Mouse (Mus musculus) erythroblast, embryonic 14.5 days (primary cell): ENCODE measurements at regions not wholly inside any gene's neighbourhood (a gene's known extent, or its start where the extent isn't known, plus 50 kb on each side); places are given as distances from the start of the nearest gene placed in this dataset.

ENCODE experiments used
- H3K27me3 ChIP-seq: 2 replicates; pipeline ENCODE4 v1.6.1; 2012; ENCODE audit warnings: inconsistent platforms; ENCODE audit not compliant: control insufficient read depth
- H3K36me3 ChIP-seq: 2 replicates; pipeline ENCODE4 v1.6.1; 2012; ENCODE audit warnings: mild to moderate bottlenecking, inconsistent platforms; ENCODE audit not compliant: control insufficient read depth
- H3K4me1 ChIP-seq: 2 replicates; pipeline ENCODE4 v1.6.1; 2012; ENCODE audit warnings: inconsistent platforms; ENCODE audit not compliant: control insufficient read depth
- H3K4me3 ChIP-seq: replicated peaks from 2 replicates; pipeline ENCODE3; 2012; ENCODE audit warnings: moderate library complexity, mild to moderate bottlenecking, inconsistent platforms
- H3K9me3 ChIP-seq: 2 replicates; pipeline ENCODE4 v1.6.1; 2012; ENCODE audit warnings: low read length, inconsistent platforms, mixed read lengths; ENCODE audit not compliant: control insufficient read depth
- GATA1 ChIP-seq: IDR thresholded peaks from 2 replicates; pipeline ENCODE4 v1.6.1; 2012; ENCODE audit warnings: low read length, inconsistent platforms, mixed read lengths
- TAL1 ChIP-seq: IDR thresholded peaks from 3 replicates; pipeline ENCODE4 v1.6.1; 2012; ENCODE audit warnings: low read length, inconsistent platforms, mixed read lengths

DNA sequence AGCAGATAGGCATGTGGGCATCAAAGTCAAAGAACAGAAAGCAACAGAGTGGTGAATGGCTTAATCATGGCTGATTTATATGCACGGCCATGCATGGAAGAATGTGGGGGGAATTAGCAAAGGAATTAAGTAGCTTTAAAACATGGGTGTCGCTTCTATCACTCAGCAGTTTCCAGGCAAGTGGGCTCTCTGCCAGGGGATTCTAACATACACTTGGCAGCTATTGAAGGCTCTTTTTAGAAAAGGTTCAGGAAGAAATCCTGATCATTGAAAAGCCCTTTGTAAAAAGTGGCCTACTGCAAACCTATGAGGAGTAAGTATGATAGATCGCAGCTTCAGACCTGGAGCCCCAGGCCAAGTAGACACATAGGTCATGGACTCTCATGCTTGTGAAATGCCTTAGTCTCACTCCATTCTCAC is 469.1 kb upstream of the Klf4 start:
- Histone ChIP-seq H3K9me3 (no peaks in the 10 kb centered on the region), H3K4me3 (no peak overlapping the region), H3K36me3 (no peaks in the 10 kb centered on the region), H3K4me1 (no peaks in the 10 kb centered on the region), H3K27me3 (no peaks in the 10 kb centered on the region)
- TF ChIP-seq TAL1 (no peak), GATA1 (no peak)

DNA sequence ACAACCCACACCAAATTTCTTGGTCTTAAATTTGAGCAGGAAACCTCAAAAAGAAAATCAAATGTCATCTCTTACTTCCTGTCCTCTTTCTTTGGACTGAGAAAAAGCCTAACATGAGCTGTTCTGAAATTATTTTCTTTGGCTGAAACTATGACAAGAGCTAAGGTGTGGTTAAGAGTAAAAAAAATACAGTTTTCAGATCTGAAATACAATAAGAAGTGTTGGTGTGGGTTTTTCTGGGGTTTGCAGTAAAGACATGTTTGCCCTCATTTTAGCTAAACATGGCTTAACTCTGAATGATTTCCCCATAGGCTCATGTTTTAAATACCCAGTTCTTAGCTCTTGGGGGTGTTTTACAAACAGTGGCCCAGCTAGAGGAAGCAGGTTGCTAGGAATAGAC is 451.8 kb upstream of the Klf4 start:
- H3K4me3 ChIP-seq = no peak overlapping the region
- no peaks in the 10 kb centered on the region for H3K27me3 ChIP-seq
- no peaks in the 10 kb centered on the region for H3K36me3 ChIP-seq
- H3K4me1 ChIP-seq = no peaks in the 10 kb centered on the region
- H3K9me3 ChIP-seq = no peaks in the 10 kb centered on the region
- no peak for TF ChIP-seq TAL1
- no peak for TF ChIP-seq GATA1

GRCm38 (mm10) chr4:55978539-55978938 is 446.3 kb upstream of the Klf4 start:
- no peak overlapping the region for H3K4me3 ChIP-seq
- TF ChIP-seq GATA1 (no peak), TAL1 (no peak)
- H3K27me3 ChIP-seq = no peaks in the 10 kb centered on the region
- no peaks in the 10 kb centered on the region for H3K9me3 ChIP-seq
- H3K36me3 ChIP-seq = no peaks in the 10 kb centered on the region
- no peaks in the 10 kb centered on the region for H3K4me1 ChIP-seq

- TF ChIP-seq GATA1 (no peak), TAL1 (no peak)
- Histone ChIP-seq H3K27me3 (no peaks in the 10 kb centered on the region), H3K4me1 (no peaks in the 10 kb centered on the region), H3K36me3 (no peaks in the 10 kb centered on the region), H3K9me3 (no peaks in the 10 kb centered on the region), H3K4me3 (no peak overlapping the region)
These were observed 444.0 kb upstream of the Klf4 start for GRCm38 (mm10) chr4:55976265-55976664.

GRCm38 (mm10) chr4:55973706-55974105 is 441.4 kb upstream of the Klf4 start:
- TF ChIP-seq TAL1 (no peak), GATA1 (no peak)
- no peaks in the 10 kb centered on the region for H3K36me3 ChIP-seq
- H3K27me3 ChIP-seq = no peaks in the 10 kb centered on the region

DNA sequence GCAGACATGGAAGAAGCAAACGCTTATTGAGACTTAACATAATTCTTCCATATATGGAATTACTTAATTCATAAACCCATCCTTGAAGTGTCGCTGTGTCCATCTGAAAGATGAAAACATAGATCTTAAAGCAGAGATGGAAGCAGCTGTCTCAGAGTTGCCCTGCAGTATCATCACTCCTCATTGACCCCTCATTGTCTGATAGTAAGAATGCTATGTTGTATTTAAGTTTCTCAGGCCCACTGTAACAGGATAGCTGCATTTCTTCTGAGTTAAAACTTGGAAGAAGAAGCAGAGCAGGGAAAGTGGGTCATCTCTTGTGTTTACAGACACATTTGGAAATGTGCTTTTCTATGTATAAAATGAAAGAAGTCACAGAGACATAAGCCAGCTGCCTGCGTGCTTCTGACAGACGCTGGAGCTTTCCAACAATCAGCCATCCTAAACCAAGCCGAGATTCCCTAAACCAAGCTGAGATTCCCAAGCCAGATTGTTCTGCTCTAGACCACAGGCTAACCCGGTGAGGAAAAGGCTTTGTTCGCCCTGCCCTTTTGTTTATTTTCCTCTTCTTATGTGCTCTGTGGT is 440.1 kb upstream of the Klf4 start:
- TF ChIP-seq GATA1 = no peak
- no peak for TF ChIP-seq TAL1
- Histone ChIP-seq H3K4me1 (no peaks in the 10 kb centered on the region), H3K9me3 (peaks cover 2% of the 10 kb centered on the region; the same call in 1 of the 2 replicates), H3K27me3 (no peaks in the 10 kb centered on the region), H3K4me3 (no peak overlapping the region), H3K36me3 (no peaks in the 10 kb centered on the region)

More at GRCm38 (mm10) chr4:55973706-55974105, 441.4 kb upstream of the Klf4 start:
- H3K4me3 ChIP-seq = no peak overlapping the region
- no peaks in the 10 kb centered on the region for H3K4me1 ChIP-seq
- H3K9me3 ChIP-seq = peaks cover 2% of the 10 kb centered on the region; the same call in 1 of the 2 replicates

- no peaks in the 10 kb centered on the region for H3K9me3 ChIP-seq
- no peaks in the 10 kb centered on the region for H3K4me1 ChIP-seq
- no peaks in the 10 kb centered on the region for H3K27me3 ChIP-seq
- no peak overlapping the region for H3K4me3 ChIP-seq
- TF ChIP-seq TAL1 (no peak), GATA1 (no peak)
- no peaks in the 10 kb centered on the region for H3K36me3 ChIP-seq
These were observed 427.8 kb upstream of the Klf4 start for GRCm38 (mm10) chr4:55960063-55960462.

DNA sequence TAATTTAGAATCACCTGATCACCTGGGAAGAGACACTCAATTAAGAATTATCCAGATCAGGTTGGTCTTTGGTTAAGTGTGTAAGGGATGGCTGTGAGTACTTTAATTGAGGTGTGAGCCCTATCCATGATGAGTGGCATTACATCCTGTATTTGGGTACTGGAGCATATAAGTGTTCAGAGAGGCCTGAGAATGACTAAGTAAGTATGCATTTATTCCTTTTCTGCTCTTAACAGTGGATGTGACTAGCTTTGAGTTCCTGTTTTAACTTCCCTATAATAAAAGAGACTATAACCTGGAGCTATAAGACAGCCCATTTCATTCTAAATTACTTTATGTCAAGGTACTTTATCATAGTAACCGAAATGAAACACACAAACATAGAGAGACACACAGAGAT is 421.4 kb upstream of the Klf4 start:
- H3K4me1 ChIP-seq = no peaks in the 10 kb centered on the region
- TF ChIP-seq TAL1 (no peak), GATA1 (no peak)
- H3K9me3 ChIP-seq = no peaks in the 10 kb centered on the region
- H3K27me3 ChIP-seq = no peaks in the 10 kb centered on the region
- H3K4me3 ChIP-seq = no peak overlapping the region
- H3K36me3 ChIP-seq = no peaks in the 10 kb centered on the region

GRCm38 (mm10) chr4:55952220-55952619 is 420.0 kb upstream of the Klf4 start:
- Histone ChIP-seq H3K27me3 (no peaks in the 10 kb centered on the region), H3K9me3 (no peaks in the 10 kb centered on the region), H3K4me3 (no peak overlapping the region), H3K4me1 (no peaks in the 10 kb centered on the region), H3K36me3 (no peaks in the 10 kb centered on the region)
- TF ChIP-seq GATA1 (no peak), TAL1 (no peak)

DNA sequence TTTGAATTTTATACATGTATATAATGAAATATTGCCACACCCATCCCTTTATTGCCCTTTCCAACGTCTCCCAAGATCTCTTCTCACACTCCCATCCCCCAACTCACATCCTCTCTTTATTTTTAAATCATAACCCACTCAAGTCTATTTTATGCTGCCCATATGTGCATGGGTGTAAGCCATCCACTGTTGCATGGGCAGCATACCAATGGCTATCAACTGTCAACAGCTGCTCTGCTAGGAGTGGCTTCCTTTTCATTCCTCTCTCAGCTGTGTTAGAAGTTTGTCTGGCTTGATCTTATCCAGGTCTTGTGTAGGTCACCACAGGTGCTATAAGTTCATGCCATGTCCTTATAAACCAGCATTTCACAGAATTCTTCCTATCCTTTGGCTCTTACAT is 409.2 kb upstream of the Klf4 start:
- TF ChIP-seq TAL1 (no peak), GATA1 (no peak)
- Histone ChIP-seq H3K4me3 (no peak overlapping the region), H3K27me3 (no peaks in the 10 kb centered on the region), H3K4me1 (no peaks in the 10 kb centered on the region), H3K36me3 (no peaks in the 10 kb centered on the region), H3K9me3 (no peaks in the 10 kb centered on the region)
